8 mouse cellular contexts compared by ENCODE assay signal in genomic region chr17:31060588-31061345, GRCm38 (mm10). TPM values are rescaled to one million over a fixed set of nuclear protein-coding genes. Genes with fewer than 3 reads are reported as not detected.
A peak's percentile ranks its signal among the peaks of the same experiment; 100 is the strongest.
DNase-seq lines count a peak whose midpoint lies in the region; ATAC-seq and TF ChIP-seq lines count a peak whose summit lies in the region.

No protein-coding gene starts in this region.

- peaks cover 82% of the 10 kb centered on the region for H3K79me2 ChIP-seq in macrophage (ENCODE audit: inconsistent target)

- H3K27me3 ChIP-seq in neural tube, embryonic 13.5 days, result peaks cover 23% of the 10 kb centered on the region
- no peaks in the 10 kb centered on the region for H3K27me3 ChIP-seq in kidney, postnatal 0 days (ENCODE audit: insufficient read depth, low read length)
- H3K27me3 ChIP-seq in intestine, embryonic 16.5 days (replicated peaks; ENCODE audit: control insufficient read depth, insufficient read depth, low read length), result peaks cover 17% of the 10 kb centered on the region

- DNase-seq in neural tube, embryonic 10.5 days (ENCODE audit: extremely low spot score, low spot score), result no peak
- peak; percentile 79 for DNase-seq in heart, adult 8-10 months (ENCODE audit: low spot score)
- peak; percentile 51 for DNase-seq in kidney, postnatal 0 days (ENCODE audit: low spot score)
- peak; percentile 56 for DNase-seq in thymus, postnatal 25 days
- DNase-seq in layer of hippocampus, adult 9-10 months (ENCODE audit: low spot score), result no peak

- no peak overlapping the region for H3K4me3 ChIP-seq in neural tube, embryonic 13.5 days
- H3K4me3 ChIP-seq in kidney, postnatal 0 days (replicated peaks; ENCODE audit: low read depth, low read length), result no peak overlapping the region
- peak overlapping the region; percentile 82; the same call in 1 of the 2 replicates for H3K4me3 ChIP-seq in macrophage (ENCODE audit: inconsistent target)
- H3K4me3 ChIP-seq in intestine, embryonic 16.5 days (ENCODE audit: low read length), result no peak overlapping the region

- no peaks in the 10 kb centered on the region for H3K9me3 ChIP-seq in neural tube, embryonic 13.5 days
- no peaks in the 10 kb centered on the region for H3K9me3 ChIP-seq in kidney, postnatal 0 days (replicated peaks; ENCODE audit: low read length)
- H3K9me3 ChIP-seq in intestine, embryonic 16.5 days (ENCODE audit: control insufficient read depth, low read length), result no peaks in the 10 kb centered on the region

- TF ChIP-seq CTCF in kidney, postnatal 0 days (IDR thresholded peaks at IDR 0.05; ENCODE audit: low read depth), result no peak

- H3K4me1 ChIP-seq in neural tube, embryonic 13.5 days (replicated peaks), result peaks cover 41% of the 10 kb centered on the region
- H3K4me1 ChIP-seq in kidney, postnatal 0 days (replicated peaks; ENCODE audit: insufficient read depth, low read length), result 0 out of 2 replicates have a peak, but pooled peaks cover 3% of the 10 kb centered on the region
- peaks cover 12% of the 10 kb centered on the region for H3K4me1 ChIP-seq in intestine, embryonic 16.5 days (ENCODE audit: control insufficient read depth, insufficient read depth, low read length)

- H3K4me2 ChIP-seq in neural tube, embryonic 13.5 days, result no peak overlapping the region; the same call in 1 of the 2 replicates
- H3K4me2 ChIP-seq in kidney, postnatal 0 days (ENCODE audit: low read length), result peak overlapping the region; percentile 6; the same call in 1 of the 2 replicates
- no peak overlapping the region for H3K4me2 ChIP-seq in intestine, embryonic 16.5 days (ENCODE audit: low read depth, low read length)

- WGBS in neural tube, embryonic 13.5 days, result 68% methylated on average over 13 of the region's 13 CpGs
- 63% methylated on average over 13 of the region's 13 CpGs for WGBS in kidney, postnatal 0 days
- WGBS in macrophage (ENCODE audit: missing documents), result 15% methylated on average over 11 of the region's 13 CpGs
- 59% methylated on average over 13 of the region's 13 CpGs for WGBS in intestine, embryonic 16.5 days

- no peak overlapping the region for H3K9ac ChIP-seq in neural tube, embryonic 13.5 days
- H3K9ac ChIP-seq in kidney, postnatal 0 days (ENCODE audit: low read depth, low read length), result no peak overlapping the region
- no peak overlapping the region for H3K9ac ChIP-seq in intestine, embryonic 16.5 days (ENCODE audit: low read depth, low read length)

- 0 out of 2 replicates have a peak overlapping the region, but pooled peaks have one; percentile 38 for H3K27ac ChIP-seq in neural tube, embryonic 13.5 days (replicated peaks)
- H3K27ac ChIP-seq in kidney, postnatal 0 days, result peak overlapping the region; percentile 26; the same call in 1 of the 2 replicates
- H3K27ac ChIP-seq in macrophage, result peak overlapping the region; percentile 91
- no peak overlapping the region for H3K27ac ChIP-seq in intestine, embryonic 16.5 days (ENCODE audit: low read length)

- no peak for ATAC-seq in neural tube, embryonic 13.5 days (ENCODE audit: low read depth)
- no peak for ATAC-seq in kidney, postnatal 0 days (replicated peaks; ENCODE audit: low FRiP score, low read depth)
- no peak for ATAC-seq in intestine, embryonic 16.5 days

- H3K36me3 ChIP-seq in neural tube, embryonic 13.5 days, result peaks cover 12% of the 10 kb centered on the region
- no peaks in the 10 kb centered on the region for H3K36me3 ChIP-seq in kidney, postnatal 0 days (ENCODE audit: insufficient read depth, low read length)
- H3K36me3 ChIP-seq in macrophage (ENCODE audit: inconsistent target), result peaks cover 40% of the 10 kb centered on the region
- H3K36me3 ChIP-seq in intestine, embryonic 16.5 days (ENCODE audit: control insufficient read depth, insufficient read depth, low read length), result no peaks in the 10 kb centered on the region

RNA-seq across cellular contexts. Expression of gene Abcg1, which starts 3.3 kb away (rescaled TPM):
- 16.5 and 16.7 TPM in 2 replicates for polyA plus RNA-seq in neural tube, embryonic 13.5 days (2015; fragmentation: Nextera tagmentation; extraction: Ambion mirVana)
- 1 to 10 TPM; 3.7 to 6.9 (median 6.5) TPM for total RNA-seq in heart, adult 8-10 months (2022)
- 8.5 and 8.8 TPM in 2 replicates for polyA plus RNA-seq in kidney, postnatal 0 days (2015; fragmentation: Nextera tagmentation; extraction: Ambion mirVana)
- total RNA-seq in macrophage (2018; cell fraction: chromatin; rRNA removed), result 100 to 1,000 TPM in 22 of 26 experiments, 10 to 100 TPM in 4; 45.0 to 348 (median 216) TPM
- 100 to 1,000 TPM; 113 to 311 (median 211) TPM for total RNA-seq in macrophage (2018; cell fraction: cytosol; rRNA removed)
- 100 to 1,000 TPM in 19 of 26 experiments, 10 to 100 TPM in 7; 53.9 to 293 (median 194) TPM for total RNA-seq in macrophage (2018; cell fraction: nucleus; rRNA removed)
- polyA plus RNA-seq in macrophage (2018), result 23.2 to 132 TPM (median 107 TPM) in 3 replicates
- 5.4 and 5.6 TPM in 2 replicates for polyA plus RNA-seq in intestine, embryonic 16.5 days (2015; fragmentation: Nextera tagmentation; extraction: Ambion mirVana)

Comparison
In these comparisons a context has a peak if more than half of its experiments do, and no peak if none do; other contexts are left out.
1. DNase-seq: peak in heart, adult 8-10 months (single experiment), kidney, postnatal 0 days (single experiment) and thymus, postnatal 25 days (single experiment); none in neural tube, embryonic 10.5 days (single experiment) and layer of hippocampus, adult 9-10 months (single experiment).